Mouse (Mus musculus) ES-E14 (cell line): ENCODE measurements at regions not wholly inside any gene's neighbourhood (a gene's known extent, or its start where the extent isn't known, plus 50 kb on each side); places are given as distances from the start of the nearest gene placed in this dataset.

Experiments
- DNase-seq: peaks from one replicate; pipeline ENCODE4 v3.0.0-alpha.2; 2013; ENCODE audit warnings: low read depth, low spot score
- H3K27ac ChIP-seq: 2 replicates; pipeline ENCODE4 v1.5.1; 2012; ENCODE audit warnings: low read depth, mild to moderate bottlenecking, low read length, moderate library complexity, mixed read lengths; ENCODE audit not compliant: poor library complexity, insufficient read depth, severe bottlenecking
- H3K36me3 ChIP-seq: 2 replicates; pipeline ENCODE4 v1.6.1; 2012; ENCODE audit warnings: mild to moderate bottlenecking, low read length, moderate library complexity, mixed read lengths; ENCODE audit not compliant: control insufficient read depth, poor library complexity, insufficient read depth, severe bottlenecking
- H3K4me1 ChIP-seq, 2 experiments: fragments of 150-350 bp in 1 of 2; sonication (generic) in 1 of 2; 2 replicates each; pipeline ENCODE4 v1.6.1; 2012; ENCODE audit warnings: low read length in 2 of 2, mild to moderate bottlenecking in 1 of 2, mixed read lengths in 1 of 2; ENCODE audit not compliant: control insufficient read depth in 2 of 2, insufficient read depth in 2 of 2, poor library complexity in 1 of 2
- H3K4me3 ChIP-seq, 2 experiments: fragments of 150-350 bp in 1 of 2; sonication (generic) in 1 of 2; 2 replicates each; pipeline ENCODE4 v1.5.1; 2012; ENCODE audit warnings: low read length in 2 of 2, low read depth in 1 of 2, mild to moderate bottlenecking in 1 of 2, mixed read lengths in 1 of 2; ENCODE audit not compliant: insufficient read depth in 1 of 2, poor library complexity in 1 of 2, severe bottlenecking in 1 of 2
- H3K9ac ChIP-seq: 2 replicates; pipeline ENCODE4 v1.6.1; 2012; ENCODE audit warnings: low read depth, mild to moderate bottlenecking, low read length, mixed read lengths; ENCODE audit not compliant: poor library complexity, insufficient read depth, severe bottlenecking
- H3K9me3 ChIP-seq: fragments of 150-350 bp; sonication (generic); 2 replicates; pipeline ENCODE4 v1.6.1; 2012; ENCODE audit warnings: low read depth, mild to moderate bottlenecking, low read length; ENCODE audit not compliant: control insufficient read depth, insufficient read depth
- CHD2 ChIP-seq: IDR thresholded peaks from 2 replicates; pipeline ENCODE4 v1.6.1; 2014; ENCODE audit warnings: mild to moderate bottlenecking, low read depth, low read length, inconsistent platforms
- HCFC1 ChIP-seq: IDR thresholded peaks from 2 replicates; pipeline ENCODE4 v1.6.1; 2012; ENCODE audit warnings: low read length, inconsistent platforms, borderline replicate concordance; ENCODE audit not compliant: insufficient read depth
- MAFK ChIP-seq: IDR thresholded peaks from 2 replicates; pipeline ENCODE4 v1.6.1; 2014; ENCODE audit warnings: mild to moderate bottlenecking, low read depth, low read length, inconsistent platforms; ENCODE audit not compliant: insufficient read depth
- ZC3H11A ChIP-seq: IDR thresholded peaks from 2 replicates; pipeline ENCODE4 v1.6.1; 2012; ENCODE audit warnings: low read depth, mild to moderate bottlenecking, inconsistent platforms, low read length, borderline replicate concordance
- ZNF384 ChIP-seq: IDR thresholded peaks from 2 replicates; pipeline ENCODE4 v1.6.1; 2012; ENCODE audit warnings: low read depth, low read length, inconsistent platforms
- in situ Hi-C, 2 experiments: fragments of 600-800 bp; cut with MboI; formaldehyde crosslinking; loops; one replicate each; pipeline ENCODE4 v1.15.1; 2025; ENCODE audit warnings: low sequenced_read_pairs in 2 of 2, inconsistent platforms in 1 of 2; ENCODE audit not compliant: unreplicated experiment in 2 of 2

GRCm38 (mm10) chr12:73491370-73491769 is 54.8 kb downstream of the Tmem30b start:
- H3K9me3 ChIP-seq = peaks cover 2% of the 10 kb centered on the region; the same call in 1 of the 2 replicates
- H3K4me1 ChIP-seq = no peaks in the 10 kb centered on the region
- H3K4me3 ChIP-seq = no peak overlapping the region
- no peaks in the 10 kb centered on the region for H3K36me3 ChIP-seq
- DNase-seq = no peak
- in situ Hi-C loops = no loop called here
- no peak for TF ChIP-seq CHD2
- TF ChIP-seq MAFK = no peak
- no peak for TF ChIP-seq ZC3H11A
- TF ChIP-seq HCFC1 = no peak
- TF ChIP-seq ZNF384 = no peak
- no peak overlapping the region for H3K9ac ChIP-seq
- H3K27ac ChIP-seq = no peak overlapping the region

GRCm38 (mm10) chr12:73482858-73483257 is 63.3 kb downstream of the Tmem30b start:
- DNase-seq = no peak
- H3K4me1 ChIP-seq = no peaks in the 10 kb centered on the region
- in situ Hi-C loops = no loop called here
- H3K9ac ChIP-seq = no peak overlapping the region
- no peaks in the 10 kb centered on the region for H3K9me3 ChIP-seq
- H3K27ac ChIP-seq = no peak overlapping the region
- H3K36me3 ChIP-seq = no peaks in the 10 kb centered on the region
- TF ChIP-seq ZC3H11A (no peak), HCFC1 (no peak), MAFK (no peak), ZNF384 (no peak), CHD2 (no peak)
- no peak overlapping the region for H3K4me3 ChIP-seq

GRCm38 (mm10) chr12:73482275-73482674 is 63.9 kb downstream of the Tmem30b start:
- Histone ChIP-seq H3K4me1 (no peaks in the 10 kb centered on the region), H3K27ac (no peak overlapping the region), H3K36me3 (no peaks in the 10 kb centered on the region), H3K9me3 (no peaks in the 10 kb centered on the region), H3K4me3 (no peak overlapping the region), H3K9ac (no peak overlapping the region)
- DNase-seq = no peak
- in situ Hi-C loops = no loop called here
- no peak for TF ChIP-seq CHD2
- TF ChIP-seq ZNF384 = no peak
- TF ChIP-seq ZC3H11A = no peak
- TF ChIP-seq HCFC1 = no peak
- TF ChIP-seq MAFK = no peak

- Histone ChIP-seq H3K36me3 (no peaks in the 10 kb centered on the region), H3K4me1 (no peaks in the 10 kb centered on the region), H3K9ac (no peak overlapping the region), H3K27ac (no peak overlapping the region), H3K9me3 (no peaks in the 10 kb centered on the region), H3K4me3 (no peak overlapping the region)
- in situ Hi-C loops = no loop called here
- TF ChIP-seq HCFC1 (no peak), ZNF384 (no peak), MAFK (no peak), CHD2 (no peak), ZC3H11A (no peak)
- no peak for DNase-seq
Observed at GRCm38 (mm10) chr12:73481705-73482104, 64.5 kb downstream of the Tmem30b start.

GRCm38 (mm10) chr12:73481165-73481564 is 65.0 kb downstream of the Tmem30b start:
- H3K27ac ChIP-seq = no peak overlapping the region
- no peaks in the 10 kb centered on the region for H3K9me3 ChIP-seq
- TF ChIP-seq CHD2 = no peak
- no peak for TF ChIP-seq ZNF384
- no peak for TF ChIP-seq HCFC1
- no peak for TF ChIP-seq MAFK
- no peak for TF ChIP-seq ZC3H11A

More at GRCm38 (mm10) chr12:73481165-73481564, 65.0 kb downstream of the Tmem30b start:
- Histone ChIP-seq H3K4me3 (no peak overlapping the region), H3K4me1 (0 out of 4 replicates have a peak, but pooled peaks cover 0 to 1% of the 10 kb centered on the region in 2 experiments), H3K36me3 (no peaks in the 10 kb centered on the region), H3K9ac (no peak overlapping the region)
- DNase-seq = no peak
- in situ Hi-C loops = no loop called here
